Mouse (Mus musculus) ovary, adult 18-20 months (tissue): ENCODE results near the gene Pin1.

ENCODE experiments used
- DNase-seq: peaks from one replicate; pipeline ENCODE4 v3.0.0; 2022; ENCODE audit warnings: low spot score, mixed read lengths

Pin1 gene

GRCm38 (mm10) chr9:20703832-20704380, 52.0 kb downstream of the Pin1 start:
- no peak for DNase-seq

DNA sequence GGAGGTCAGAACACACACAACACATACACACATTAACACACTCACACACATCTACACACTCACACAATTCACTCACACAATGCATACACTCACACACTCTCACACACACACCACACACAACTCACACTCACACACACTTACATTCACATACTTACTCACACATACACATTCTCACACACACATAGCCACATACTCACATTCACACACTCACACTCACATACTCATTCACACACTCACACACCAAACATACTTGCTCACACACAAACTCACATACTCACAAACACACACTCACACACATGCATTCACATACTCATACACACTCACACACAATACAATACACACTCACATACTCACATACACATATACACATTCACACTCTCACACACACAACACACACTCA, 53.5 kb downstream of the Pin1 start:
- DNase-seq = no peak

DNA sequence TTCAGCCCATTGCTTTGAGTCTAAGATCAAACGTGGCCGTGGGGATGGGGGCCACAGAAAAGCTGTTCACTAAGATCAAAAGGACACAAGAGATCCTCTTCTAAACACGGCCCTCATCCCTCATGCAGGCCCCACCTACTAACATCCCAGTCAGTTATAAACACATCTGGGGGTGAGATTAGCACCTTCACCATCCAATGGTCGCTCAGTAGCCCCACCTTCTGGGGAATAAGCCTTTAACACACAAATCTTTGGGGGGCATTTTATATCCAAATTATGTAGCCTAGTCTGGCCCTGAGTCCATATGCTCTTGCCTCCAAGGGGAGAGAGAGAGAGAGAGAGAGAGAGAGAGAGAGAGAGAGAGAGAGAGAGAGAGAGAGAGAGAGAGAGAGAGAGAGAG, 54.1 kb downstream of the Pin1 start:
- DNase-seq = no peak

- no peak for DNase-seq
Observed at GRCm38 (mm10) chr9:20710471-20710870, 58.6 kb downstream of the Pin1 start.

DNA sequence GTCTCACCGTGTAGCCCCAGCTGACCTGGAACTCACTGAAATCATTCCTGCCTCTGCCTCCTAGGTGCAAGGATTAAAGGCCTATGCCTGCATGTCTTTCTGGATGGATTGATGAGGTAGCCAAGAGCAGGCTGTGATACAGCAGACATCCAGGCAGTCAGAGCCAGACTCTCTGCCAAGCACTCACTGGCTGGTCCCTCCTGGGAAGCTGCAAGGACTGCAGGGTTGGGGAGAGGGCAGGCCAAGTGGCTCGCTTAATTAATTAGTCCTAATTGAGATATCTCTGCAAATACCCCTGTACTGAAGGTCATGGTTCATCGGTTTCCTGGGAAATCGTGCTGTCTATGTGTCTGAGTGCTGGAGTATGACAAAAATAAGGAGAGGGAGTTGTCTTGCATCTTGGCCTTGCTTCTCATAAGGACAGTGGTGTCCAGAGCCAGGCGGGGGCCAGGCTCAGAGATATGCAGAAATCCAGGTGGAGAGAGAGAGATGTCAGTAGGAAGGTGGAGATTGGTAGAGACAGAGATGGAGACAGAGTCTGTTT, 61.1 kb downstream of the Pin1 start:
- no peak for DNase-seq

DNA sequence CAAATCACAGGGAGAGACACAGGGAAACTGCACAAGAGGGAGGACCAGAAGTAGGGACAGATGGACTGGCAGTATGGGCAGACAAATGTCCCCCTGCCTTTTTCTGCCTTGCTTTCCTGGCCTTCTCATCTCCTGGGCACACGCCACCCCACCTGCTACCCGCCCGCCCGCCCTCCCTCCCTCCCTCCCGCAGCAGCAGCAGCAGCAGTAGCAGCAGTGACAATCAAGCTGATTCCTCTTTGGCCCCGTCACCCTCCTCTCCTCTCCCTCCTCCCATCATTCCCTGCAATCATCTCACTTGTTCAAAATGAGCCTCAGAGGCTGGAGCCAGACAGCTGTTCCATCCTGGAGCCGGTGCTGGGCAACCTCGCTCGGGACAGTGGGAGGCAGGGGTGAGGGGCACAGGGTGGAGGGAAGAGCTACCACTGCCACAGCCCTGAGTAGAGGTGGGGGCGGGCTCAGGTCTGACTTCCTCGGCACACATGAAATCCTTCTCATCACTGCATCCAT, 61.6 kb downstream of the Pin1 start:
- no peak for DNase-seq

DNA sequence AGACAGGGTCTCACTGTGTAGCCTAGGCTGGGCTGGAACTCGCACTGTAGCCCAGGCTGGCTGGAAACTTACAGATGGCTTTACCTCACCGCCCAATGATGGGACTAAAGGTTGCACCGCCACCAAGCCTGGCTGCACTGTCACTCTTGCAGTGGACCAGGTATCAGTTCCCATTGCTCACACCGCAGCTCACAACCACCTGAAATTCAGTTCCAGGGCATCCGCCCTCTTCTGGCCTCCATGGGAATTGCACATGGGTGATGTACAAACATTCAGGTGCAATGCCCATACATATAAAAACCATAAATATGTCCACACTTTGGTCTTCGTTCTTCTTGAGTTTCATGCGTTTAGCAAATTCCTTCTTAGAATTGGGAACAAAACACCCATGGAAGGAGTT, 63.4 kb downstream of the Pin1 start:
- DNase-seq = no peak
